Mouse (Mus musculus) hindbrain, embryonic 12.5 days (tissue): ENCODE measurements around the gene Ahsg. TPM values are rescaled to one million over a fixed set of nuclear protein-coding genes. Genes with fewer than 3 reads are reported as not detected.
"Not testable (repeated sequence)": the region's sequence is repeated elsewhere in the genome, so short reads cannot be mapped to it uniquely, and the experiment has no call there.

Source experiments
- ATAC-seq: fragments of 200-750 bp; cut with Nextera tagmentation; 2 replicates; pipeline ENCODE4 v1.8.0; 2017; ENCODE audit warnings: moderate TSS enrichment; ENCODE audit not compliant: low FRiP score
- H3K27ac ChIP-seq: fragments of 300-500 bp; sonication (generic); 2 replicates; pipeline ENCODE4 v1.5.1; 2016; ENCODE audit warnings: mild to moderate bottlenecking
- H3K27me3 ChIP-seq: fragments of 300-500 bp; sonication (generic); 2 replicates; pipeline ENCODE4 v1.6.1; 2016; ENCODE audit warnings: mild to moderate bottlenecking
- H3K36me3 ChIP-seq: fragments of 300-500 bp; sonication (generic); 2 replicates; pipeline ENCODE4 v1.6.1; 2016; ENCODE audit warnings: mild to moderate bottlenecking
- H3K4me1 ChIP-seq: fragments of 300-500 bp; sonication (generic); 2 replicates; pipeline ENCODE4 v1.6.1; 2016
- H3K4me2 ChIP-seq: fragments of 300-500 bp; sonication (generic); replicated peaks from 2 replicates; pipeline ENCODE4 v1.6.1; 2016; ENCODE audit warnings: mild to moderate bottlenecking
- H3K4me3 ChIP-seq: fragments of 300-500 bp; sonication (generic); 2 replicates; pipeline ENCODE4 v1.5.1; 2016; ENCODE audit warnings: mild to moderate bottlenecking
- H3K9ac ChIP-seq: fragments of 300-500 bp; sonication (generic); 2 replicates; pipeline ENCODE4 v1.6.1; 2016; ENCODE audit warnings: mild to moderate bottlenecking, moderate library complexity
- H3K9me3 ChIP-seq: fragments of 300-500 bp; sonication (generic); replicated peaks from 2 replicates; pipeline ENCODE4 v1.6.1; 2016; ENCODE audit warnings: mild to moderate bottlenecking
- WGBS: fragments of 180-500 bp; shearing (Covaris S2); methylation state at CpG from one replicate; pipeline ENCODE4 v1.1.7; 2016; 5-methylcytosine and 5-hydroxymethylcytosine counted together
- polyA plus RNA-seq: library from polyadenylated mRNA; unstranded; fragments of >200 nt; fragmentation: Nextera tagmentation; extraction: Ambion mirVana; gene quantifications from 2 replicates; pipeline ENCODE4 v1.2.1, GENCODE M21; 2016

The Ahsg gene
- polyA plus RNA-seq, 1 experiment from 2014 or later = not detected

DNA sequence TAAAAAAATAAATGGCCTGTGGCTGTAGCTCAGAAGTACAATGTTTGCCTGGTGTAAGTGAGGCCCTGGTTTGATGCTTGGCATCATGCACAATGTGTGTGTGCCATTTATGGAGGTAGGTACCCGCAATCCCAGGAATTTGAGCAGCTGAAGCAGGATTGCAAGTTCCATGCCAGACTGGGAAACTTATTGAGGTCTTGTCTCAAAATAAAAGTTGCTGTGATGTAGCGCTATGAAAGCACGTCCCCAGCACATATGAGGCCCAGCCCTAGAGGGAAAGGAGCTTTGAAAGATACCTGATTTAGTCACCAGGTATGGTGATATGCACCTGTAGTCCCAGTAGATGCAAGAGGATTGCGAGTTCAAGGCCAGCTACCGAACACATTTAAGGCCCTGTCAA lies 30.7 kb downstream of the Ahsg start:
- Histone ChIP-seq H3K27ac (no peak overlapping the region), H3K4me3 (no peak overlapping the region), H3K4me1 (no peaks in the 10 kb centered on the region), H3K4me2 (no peak overlapping the region), H3K9me3 (no peaks in the 10 kb centered on the region), H3K9ac (no peak overlapping the region), H3K27me3 (no peaks in the 10 kb centered on the region), H3K36me3 (no peaks in the 10 kb centered on the region)
- no peak for ATAC-seq
- WGBS = 94% methylated on average over 5 of the region's 5 CpGs

DNA sequence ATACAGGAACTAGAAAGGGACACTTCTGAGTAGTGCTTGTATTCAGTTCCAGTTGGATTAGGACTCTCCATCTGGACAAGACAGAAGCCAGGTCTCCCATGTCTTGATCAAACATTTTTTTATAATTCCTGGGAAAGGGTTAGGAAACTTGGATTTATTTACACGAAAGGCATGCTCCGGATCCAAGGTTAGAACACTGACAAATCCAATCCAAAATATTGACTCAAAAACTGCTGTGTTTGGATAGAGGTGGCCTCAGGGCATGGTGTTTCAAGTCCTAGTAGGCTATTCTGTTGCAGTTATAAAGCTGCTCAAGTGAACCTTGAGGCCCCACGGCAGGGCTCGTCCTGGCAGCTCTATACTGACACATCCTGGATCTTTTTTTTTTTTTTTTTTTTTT lies 31.4 kb downstream of the Ahsg start:
- Histone ChIP-seq H3K27ac (no peak overlapping the region), H3K4me2 (no peak overlapping the region), H3K9me3 (no peaks in the 10 kb centered on the region), H3K4me1 (no peaks in the 10 kb centered on the region), H3K36me3 (no peaks in the 10 kb centered on the region), H3K9ac (no peak overlapping the region), H3K27me3 (no peaks in the 10 kb centered on the region), H3K4me3 (no peak overlapping the region)
- no peak for ATAC-seq
- WGBS = 76% methylated on average over 4 of the region's 4 CpGs

DNA sequence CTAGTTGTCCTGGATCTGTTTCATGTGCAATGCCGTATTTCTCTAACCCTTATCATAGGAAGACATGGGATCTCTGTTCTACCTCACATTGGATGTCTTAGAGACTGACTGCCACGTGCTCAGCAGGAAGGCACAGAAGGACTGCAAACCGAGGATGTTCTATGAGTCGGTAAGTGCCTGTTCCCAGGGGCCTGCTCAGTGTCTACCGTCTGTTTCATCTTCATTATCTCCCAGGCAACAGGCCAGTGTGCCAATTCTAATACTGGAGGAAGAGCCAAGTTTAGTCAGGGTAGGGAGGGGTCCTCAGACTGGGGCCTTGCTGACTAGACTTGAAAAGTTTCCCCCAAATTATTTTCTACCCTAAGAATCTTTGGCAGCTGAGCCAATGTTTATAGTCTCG lies 38.5 kb downstream of the Ahsg start:
- no peaks in the 10 kb centered on the region for H3K27me3 ChIP-seq
- H3K4me1 ChIP-seq = no peaks in the 10 kb centered on the region
- no peaks in the 10 kb centered on the region for H3K9me3 ChIP-seq
- no peak overlapping the region for H3K27ac ChIP-seq
- no peak overlapping the region for H3K4me3 ChIP-seq
- H3K9ac ChIP-seq = no peak overlapping the region
- no peaks in the 10 kb centered on the region for H3K36me3 ChIP-seq
- WGBS = 65% methylated on average over 6 of the region's 6 CpGs
- no peak overlapping the region for H3K4me2 ChIP-seq
- ATAC-seq = no peak

GRCm38 (mm10) chr16:22931431-22932200 lies 40.5 kb downstream of the Ahsg start:
- H3K36me3 ChIP-seq = no peaks in the 10 kb centered on the region
- H3K4me3 ChIP-seq = no peak overlapping the region
- no peak for ATAC-seq
- H3K4me2 ChIP-seq = no peak overlapping the region
- no peak overlapping the region for H3K9ac ChIP-seq
- no peak overlapping the region for H3K27ac ChIP-seq
- WGBS = 87% methylated on average over 11 of the region's 11 CpGs
- H3K9me3 ChIP-seq = no peaks in the 10 kb centered on the region
- no peaks in the 10 kb centered on the region for H3K4me1 ChIP-seq
- no peaks in the 10 kb centered on the region for H3K27me3 ChIP-seq

DNA sequence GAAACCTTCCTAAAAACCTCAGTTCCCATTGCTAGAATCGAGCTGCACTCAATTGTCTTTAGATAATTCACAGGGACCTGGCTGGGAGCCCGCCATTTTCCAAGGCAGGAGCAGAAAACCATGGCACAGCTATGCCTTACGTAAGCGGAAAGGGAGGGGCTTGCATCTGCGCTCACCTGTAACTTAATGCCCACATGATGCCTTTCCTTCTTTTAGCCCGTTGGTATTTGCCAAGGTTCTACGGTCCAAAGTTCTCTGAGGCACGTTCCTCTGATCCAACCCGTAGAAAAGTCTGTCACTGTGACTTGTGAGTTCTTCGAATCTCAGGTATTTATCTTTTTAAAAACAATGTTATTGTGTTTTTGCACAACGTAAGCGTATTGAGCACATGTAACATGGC lies 46.6 kb downstream of the Ahsg start:
- Histone ChIP-seq H3K9me3 (0 out of 2 replicates have a peak, but pooled peaks cover 4% of the 10 kb centered on the region), H3K36me3 (no peaks in the 10 kb centered on the region), H3K4me1 (no peaks in the 10 kb centered on the region), H3K9ac (no peak overlapping the region), H3K4me2 (no peak overlapping the region), H3K4me3 (no peak overlapping the region), H3K27ac (no peak overlapping the region), H3K27me3 (no peaks in the 10 kb centered on the region)
- ATAC-seq = no peak
- WGBS = 92% methylated on average over 12 of the region's 12 CpGs

DNA sequence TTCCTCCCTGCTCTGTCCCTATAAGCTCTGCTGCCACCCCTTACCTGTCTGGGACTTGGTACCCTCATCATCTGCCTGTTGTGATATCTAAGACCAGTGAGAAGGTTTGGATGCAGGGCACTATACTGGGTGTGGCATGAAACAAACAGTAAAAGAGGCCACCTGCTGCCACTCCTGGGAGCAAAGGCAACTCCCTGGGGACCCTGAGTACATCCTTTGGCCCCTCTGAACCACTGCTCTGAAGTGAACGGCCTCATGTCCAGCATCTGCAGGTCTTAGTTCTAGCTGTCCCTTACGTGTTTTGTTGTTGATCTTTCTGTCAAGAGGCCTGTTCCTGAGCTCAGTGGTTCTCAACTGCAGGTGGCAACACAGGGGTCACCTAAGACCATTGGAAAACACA lies 47.5 kb downstream of the Ahsg start:
- Histone ChIP-seq H3K27ac (no peak overlapping the region), H3K9me3 (0 out of 2 replicates have a peak, but pooled peaks cover 4% of the 10 kb centered on the region), H3K9ac (no peak overlapping the region), H3K4me3 (no peak overlapping the region), H3K4me1 (no peaks in the 10 kb centered on the region), H3K27me3 (no peaks in the 10 kb centered on the region), H3K36me3 (no peaks in the 10 kb centered on the region), H3K4me2 (no peak overlapping the region)
- 67% methylated on average over 2 of the region's 2 CpGs for WGBS
- ATAC-seq = no peak

GRCm38 (mm10) chr16:22939120-22939695 lies 48.1 kb downstream of the Ahsg start:
- Histone ChIP-seq H3K9me3 (0 out of 2 replicates have a peak, but pooled peaks cover 4% of the 10 kb centered on the region), H3K4me1 (no peaks in the 10 kb centered on the region), H3K36me3 (no peaks in the 10 kb centered on the region), H3K9ac (no peak overlapping the region), H3K27ac (no peak overlapping the region), H3K27me3 (no peaks in the 10 kb centered on the region), H3K4me3 (no peak overlapping the region), H3K4me2 (no peak overlapping the region)
- no peak for ATAC-seq
- 82% methylated on average over 8 of the region's 8 CpGs for WGBS

DNA sequence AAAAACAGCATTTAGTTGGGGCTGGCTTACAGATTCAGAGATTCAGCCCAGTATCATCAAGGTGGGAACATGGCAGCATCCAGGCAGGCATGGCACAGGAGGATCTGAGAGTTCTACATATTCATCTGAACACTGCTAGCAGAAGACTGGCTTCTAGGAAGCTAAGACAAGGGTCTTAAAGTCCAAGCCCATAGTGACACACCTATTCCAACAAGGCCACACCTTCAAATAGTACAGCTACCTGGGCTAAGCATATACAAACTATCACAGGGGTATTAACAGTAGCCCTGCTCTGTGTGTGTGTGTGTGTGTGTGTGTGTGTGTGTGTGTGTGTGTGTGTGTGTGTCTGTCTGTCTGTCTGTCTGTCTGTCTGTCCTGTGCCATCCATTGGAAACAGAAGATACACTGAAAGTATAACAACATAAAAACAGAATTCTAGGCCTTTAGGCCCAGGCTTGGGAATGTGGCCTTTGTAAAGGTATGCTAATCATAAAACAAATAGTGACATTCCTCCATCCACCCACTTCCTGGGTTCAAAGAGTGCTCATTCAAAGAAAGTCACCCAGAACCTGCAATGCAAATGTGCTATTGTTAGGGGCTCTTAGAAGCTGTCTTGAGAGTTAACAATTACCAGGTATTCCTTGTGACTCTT lies 50.9 kb downstream of the Ahsg start:
- ATAC-seq, H3K4me3 ChIP-seq, H3K27me3 ChIP-seq, H3K4me2 ChIP-seq, H3K4me1 ChIP-seq, H3K36me3 ChIP-seq, H3K9me3 ChIP-seq, H3K27ac ChIP-seq, H3K9ac ChIP-seq: not testable (repeated sequence)

GRCm38 (mm10) chr16:22947371-22947770 lies 56.3 kb downstream of the Ahsg start:
- H3K27ac ChIP-seq = no peak overlapping the region
- no peak for ATAC-seq
- WGBS = 83% methylated on average over 2 of the region's 2 CpGs

More at GRCm38 (mm10) chr16:22947371-22947770, 56.3 kb downstream of the Ahsg start:
- no peak overlapping the region for H3K4me3 ChIP-seq
- no peaks in the 10 kb centered on the region for H3K4me1 ChIP-seq
- H3K36me3 ChIP-seq = no peaks in the 10 kb centered on the region
- H3K4me2 ChIP-seq = no peak overlapping the region
- H3K9me3 ChIP-seq = no peaks in the 10 kb centered on the region
- H3K27me3 ChIP-seq = no peaks in the 10 kb centered on the region
- H3K9ac ChIP-seq = no peak overlapping the region

Other genes starting within 250 kb of the Ahsg start
- gene Dgkg, start 234.1 kb upstream of the Ahsg start, polyA plus RNA-seq = 0.17 and 0.31 TPM in 2 replicates
- not detected in 2 replicates for gene Crygs, start 79.7 kb upstream of the Ahsg start, polyA plus RNA-seq
- 30.1 and 32.5 TPM in 2 replicates for gene Tbccd1, start 33.6 kb upstream of the Ahsg start, polyA plus RNA-seq
- gene Dnajb11, start 33.4 kb upstream of the Ahsg start, polyA plus RNA-seq = 104 and 112 TPM in 2 replicates
- not detected in 2 replicates for gene Fetub, start 27.1 kb downstream of the Ahsg start, polyA plus RNA-seq
- gene Hrg, start 59.8 kb downstream of the Ahsg start, polyA plus RNA-seq = 0.18 TPM in 1 of 2 replicates, not detected in the other
- gene Kng2, start 138.2 kb downstream of the Ahsg start, polyA plus RNA-seq = not detected in 2 replicates
- not detected in 2 replicates for gene Kng1, start 166.6 kb downstream of the Ahsg start, polyA plus RNA-seq
- 240 and 269 TPM in 2 replicates for gene Eif4a2, start 216.2 kb downstream of the Ahsg start, polyA plus RNA-seq
- 94.2 and 97.2 TPM in 2 replicates for gene Rfc4, start 236.5 kb downstream of the Ahsg start, polyA plus RNA-seq